Mouse (Mus musculus): ENCODE measurements around the gene Adgra3.

Gene Adgra3

DNA sequence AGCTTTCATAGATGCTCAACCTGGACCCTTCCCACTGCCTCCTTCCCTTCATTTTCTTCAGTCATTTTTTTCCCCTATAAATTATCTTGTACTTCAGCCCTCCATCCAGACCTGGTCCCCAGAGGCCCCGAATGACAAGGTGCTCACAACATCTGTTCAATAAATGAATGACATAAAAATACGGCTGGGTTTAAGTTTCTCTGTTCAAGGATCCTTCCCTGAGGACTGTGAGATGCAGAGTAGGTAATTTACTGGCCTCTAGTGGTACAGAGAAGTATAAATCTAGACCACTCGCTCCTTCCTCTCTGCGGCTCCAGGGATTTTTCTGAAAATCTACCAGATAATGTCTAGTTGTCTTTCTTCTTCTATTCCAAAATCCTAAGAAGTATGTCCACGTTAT lies 26.5 kb downstream of the Adgra3 start:
- no peak for DNase-seq (ENCODE audit: low read depth, low spot score)

DNA sequence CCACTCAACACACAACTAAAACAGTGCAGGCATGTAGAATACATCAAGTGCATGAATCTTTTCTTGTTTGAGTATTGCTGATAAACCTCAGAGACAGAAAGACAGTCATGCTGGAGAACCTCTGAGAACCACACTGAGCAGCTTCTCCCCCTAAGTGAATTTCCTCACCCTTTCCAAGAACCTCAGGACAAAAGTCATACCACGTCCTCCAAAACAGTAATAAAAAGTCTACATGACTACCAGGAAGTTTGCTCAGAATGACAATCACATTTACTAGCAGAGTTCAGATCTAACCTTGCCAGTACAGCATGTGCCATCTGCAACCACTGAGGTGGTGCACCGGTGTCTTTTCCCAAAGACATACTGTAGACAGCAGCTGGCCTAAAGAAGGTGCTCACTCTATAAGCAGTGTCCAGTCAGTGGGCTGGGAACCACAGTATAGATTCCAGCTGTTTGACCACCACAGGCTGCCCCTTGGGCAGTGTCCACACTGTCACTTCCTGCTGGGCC lies 27.0 kb downstream of the Adgra3 start:
- DNase-seq (ENCODE audit: low read depth, low spot score), result no peak

- DNase-seq (ENCODE audit: low read depth, low spot score), result no peak
Measured at GRCm38 (mm10) chr5:50031288-50031687, 27.5 kb downstream of the Adgra3 start.

DNA sequence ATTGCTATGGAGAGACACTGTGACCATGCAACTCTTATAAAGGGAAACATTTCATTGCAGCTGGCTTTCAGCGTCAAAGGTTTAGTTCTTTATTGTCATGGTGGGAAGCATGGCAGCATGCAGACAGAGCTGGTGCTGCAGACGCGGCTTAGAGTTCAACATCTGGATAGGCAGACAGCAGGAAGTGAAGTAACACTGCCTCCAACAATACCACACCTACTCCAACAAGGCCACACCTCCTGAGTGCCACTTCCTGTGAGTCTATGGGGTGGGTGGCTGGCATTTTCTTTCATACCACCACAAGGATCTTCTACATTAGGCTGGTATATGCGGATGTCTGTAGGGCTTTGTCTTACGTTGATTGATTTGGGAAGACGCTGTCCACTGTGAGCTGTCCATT lies 29.1 kb downstream of the Adgra3 start:
- no peak for DNase-seq (ENCODE audit: low read depth, low spot score)

- DNase-seq (ENCODE audit: low read depth, low spot score), result no peak
Measured at GRCm38 (mm10) chr5:50027561-50027960, 31.2 kb downstream of the Adgra3 start.

DNA sequence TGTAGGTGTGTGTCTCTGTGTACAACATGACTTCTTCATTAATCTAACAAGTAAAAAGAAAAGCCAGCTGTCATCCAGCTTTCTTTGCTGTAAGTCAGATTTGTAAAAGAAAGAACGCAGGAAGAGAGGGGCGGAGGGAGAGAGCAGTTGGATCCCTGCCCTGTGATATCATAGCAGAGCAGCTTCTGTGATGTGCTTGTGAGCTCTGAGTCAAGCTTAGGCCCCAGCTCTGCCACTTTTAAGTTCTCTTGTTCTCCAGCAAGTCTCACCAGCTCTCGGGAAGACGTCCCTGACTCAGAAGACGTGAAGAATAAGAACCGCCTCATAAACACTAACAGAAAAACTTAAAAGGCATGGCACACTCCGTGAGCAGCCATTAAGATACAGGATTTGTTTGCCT lies 31.8 kb downstream of the Adgra3 start:
- DNase-seq (ENCODE audit: low read depth, low spot score), result peak; percentile 28

DNA sequence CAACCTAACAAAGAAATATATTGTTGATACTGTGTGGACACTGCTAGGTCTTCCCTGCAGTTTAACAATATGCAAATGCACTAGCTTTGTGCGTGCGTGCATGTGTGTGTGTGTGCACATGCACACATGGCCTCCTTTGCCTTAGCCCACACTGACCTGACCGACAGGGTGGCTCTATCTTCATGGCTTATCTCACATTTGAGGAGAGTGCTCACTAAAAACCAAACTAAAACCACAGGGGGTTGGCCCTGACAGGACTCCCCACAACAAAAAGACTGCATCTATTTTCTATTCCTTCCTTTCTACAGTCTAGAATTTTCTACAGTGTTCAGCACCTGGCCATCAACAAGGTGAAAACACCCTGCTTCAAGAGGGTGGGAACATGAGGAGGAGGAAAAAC lies 32.7 kb downstream of the Adgra3 start:
- DNase-seq (ENCODE audit: low read depth, low spot score), result no peak

GRCm38 (mm10) chr5:50024097-50024496 lies 34.7 kb downstream of the Adgra3 start:
- no peak for DNase-seq (ENCODE audit: low read depth, low spot score)

DNA sequence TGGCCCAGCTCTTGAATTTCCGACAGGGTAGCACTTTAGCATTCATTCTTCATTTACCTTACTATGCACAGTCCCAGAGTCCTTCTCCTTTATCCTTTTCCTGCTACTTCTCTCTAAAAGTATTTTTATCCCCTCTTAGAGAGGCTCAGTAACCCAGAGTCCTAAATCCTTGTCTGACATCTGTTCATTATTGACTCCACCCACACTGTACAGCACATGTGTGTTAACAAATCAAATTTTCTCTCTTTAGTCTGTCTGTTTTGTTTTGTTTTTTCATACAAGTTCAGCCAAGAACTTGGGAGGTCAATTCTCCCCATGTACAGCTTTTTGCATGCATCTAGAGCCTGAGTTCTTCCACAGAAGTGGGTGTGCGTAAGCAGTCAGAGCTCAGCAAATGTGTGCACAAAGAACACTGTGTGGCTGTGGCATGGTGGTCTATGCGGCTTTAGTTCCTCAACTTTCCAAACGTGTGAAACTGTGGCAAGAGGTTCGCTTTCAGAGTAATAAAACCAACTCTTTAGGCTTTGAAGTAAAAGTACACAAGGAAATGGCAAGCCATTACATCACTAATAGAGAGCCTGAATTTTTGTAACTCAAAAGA lies 42.7 kb downstream of the Adgra3 start:
- DNase-seq (ENCODE audit: low read depth, low spot score), result no peak

DNA sequence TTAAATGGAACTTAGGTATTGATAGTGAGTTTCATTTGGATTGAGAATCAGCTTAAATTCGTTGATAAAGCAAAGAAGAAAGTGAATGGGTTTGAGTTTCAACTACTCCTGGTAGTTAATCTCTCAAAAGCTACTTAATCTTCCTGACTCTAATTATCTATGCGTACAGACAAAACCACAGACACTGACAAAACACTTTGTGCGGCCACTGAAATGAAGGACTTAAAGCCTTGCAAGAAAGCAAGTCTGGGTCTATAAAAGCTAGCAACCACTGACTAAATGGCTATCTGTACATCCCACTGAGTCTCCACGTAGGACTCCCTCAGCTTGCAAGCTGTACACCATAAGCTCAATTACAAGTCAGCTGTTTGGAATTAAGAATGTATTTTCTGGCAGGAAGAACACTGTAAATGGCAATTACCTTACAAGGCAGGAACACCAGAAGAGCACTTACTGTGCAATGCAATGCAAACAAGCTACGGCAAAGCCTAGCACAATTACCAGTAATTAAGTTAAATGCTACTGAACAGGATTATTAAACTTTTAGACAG lies 43.6 kb downstream of the Adgra3 start:
- DNase-seq (ENCODE audit: low read depth, low spot score), result no peak

- no peak for DNase-seq (ENCODE audit: low read depth, low spot score)
Measured at GRCm38 (mm10) chr5:50014658-50015057, 44.1 kb downstream of the Adgra3 start.

DNA sequence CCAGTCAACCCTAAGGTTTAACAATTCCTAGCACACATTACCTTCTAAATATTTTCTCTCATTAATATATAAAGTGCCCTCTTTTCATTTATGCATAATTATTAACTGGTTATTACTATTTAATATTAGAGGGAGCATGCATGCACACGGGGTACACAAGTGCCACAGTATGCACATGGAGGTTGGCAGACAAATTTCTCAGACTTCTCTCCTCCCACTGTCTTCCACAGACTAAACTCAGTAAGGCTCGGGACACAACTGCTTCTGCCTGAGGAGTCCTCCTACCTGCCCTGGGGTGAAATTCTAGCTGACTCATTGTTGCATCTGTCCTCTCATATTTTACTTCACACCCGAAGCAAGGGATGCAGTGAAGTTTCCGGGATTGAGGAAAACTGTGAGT lies 44.8 kb downstream of the Adgra3 start:
- no peak for DNase-seq (ENCODE audit: low read depth, low spot score)

DNA sequence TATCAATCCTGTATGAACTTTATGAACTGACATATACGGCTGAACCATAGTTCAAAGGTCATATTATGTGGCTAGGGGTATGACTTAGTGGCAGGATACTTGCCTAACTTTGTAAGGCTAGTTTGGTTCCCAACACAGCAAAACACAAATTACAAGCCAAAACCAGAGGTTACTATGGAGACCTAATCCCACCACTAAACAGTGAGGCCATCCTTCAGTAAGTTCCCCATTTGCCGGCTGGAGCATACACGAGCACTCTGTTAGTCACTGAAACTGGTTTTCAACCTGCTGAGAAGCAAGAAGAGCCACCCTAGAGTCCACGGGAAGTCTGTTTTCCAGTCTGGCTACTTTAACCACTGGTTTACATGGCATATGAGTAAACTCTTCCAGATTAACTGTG lies 50.0 kb downstream of the Adgra3 start:
- DNase-seq (ENCODE audit: low read depth, low spot score), result no peak

GRCm38 (mm10) chr5:50006915-50007658 lies 51.7 kb downstream of the Adgra3 start:
- no peak for DNase-seq (ENCODE audit: low read depth, low spot score)

DNA sequence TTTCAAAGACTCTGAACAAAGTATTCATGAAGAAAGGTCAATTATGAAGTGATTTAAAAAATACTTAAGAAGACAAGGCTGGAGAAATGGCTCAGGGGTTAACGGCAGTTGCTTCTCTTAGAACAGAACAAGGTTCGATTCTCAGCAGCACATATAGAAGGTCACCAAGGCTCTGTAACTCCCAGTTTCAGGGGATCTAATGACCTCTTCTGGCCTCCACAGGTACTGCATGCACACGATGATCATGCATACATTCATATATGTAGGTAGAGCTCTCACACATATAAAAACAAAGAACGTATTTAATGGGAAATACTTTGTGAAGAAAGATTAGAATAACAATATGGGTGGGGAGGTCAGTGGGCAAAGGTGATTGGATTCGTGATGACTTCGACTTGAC lies 56.5 kb downstream of the Adgra3 start:
- DNase-seq (ENCODE audit: low read depth, low spot score), result no peak

- no peak for DNase-seq (ENCODE audit: low read depth, low spot score)
Measured at GRCm38 (mm10) chr5:49999764-50000163, 59.0 kb downstream of the Adgra3 start.

GRCm38 (mm10) chr5:49997019-49997418 lies 61.8 kb downstream of the Adgra3 start:
- DNase-seq (ENCODE audit: low read depth, low spot score), result no peak

DNA sequence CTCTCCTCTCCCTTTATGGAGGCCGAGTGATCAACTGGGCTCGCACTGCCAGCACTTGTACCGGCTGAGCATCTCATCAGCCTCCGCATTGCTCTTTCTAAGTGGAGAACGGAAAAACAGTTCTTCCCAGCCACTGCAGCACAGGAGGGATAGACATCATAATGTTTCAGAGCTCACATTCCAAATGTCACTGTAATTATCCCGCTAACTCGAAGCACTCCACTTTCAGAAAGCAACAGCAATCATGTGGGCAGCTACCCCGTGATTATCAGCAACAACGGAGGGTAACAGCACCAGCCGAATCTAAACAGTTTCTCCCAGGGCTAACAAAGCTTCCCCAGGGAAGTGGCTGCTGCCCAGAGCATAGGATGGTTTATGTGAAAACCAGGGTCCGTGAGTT lies 62.3 kb downstream of the Adgra3 start:
- DNase-seq (ENCODE audit: low read depth, low spot score), result no peak

DNA sequence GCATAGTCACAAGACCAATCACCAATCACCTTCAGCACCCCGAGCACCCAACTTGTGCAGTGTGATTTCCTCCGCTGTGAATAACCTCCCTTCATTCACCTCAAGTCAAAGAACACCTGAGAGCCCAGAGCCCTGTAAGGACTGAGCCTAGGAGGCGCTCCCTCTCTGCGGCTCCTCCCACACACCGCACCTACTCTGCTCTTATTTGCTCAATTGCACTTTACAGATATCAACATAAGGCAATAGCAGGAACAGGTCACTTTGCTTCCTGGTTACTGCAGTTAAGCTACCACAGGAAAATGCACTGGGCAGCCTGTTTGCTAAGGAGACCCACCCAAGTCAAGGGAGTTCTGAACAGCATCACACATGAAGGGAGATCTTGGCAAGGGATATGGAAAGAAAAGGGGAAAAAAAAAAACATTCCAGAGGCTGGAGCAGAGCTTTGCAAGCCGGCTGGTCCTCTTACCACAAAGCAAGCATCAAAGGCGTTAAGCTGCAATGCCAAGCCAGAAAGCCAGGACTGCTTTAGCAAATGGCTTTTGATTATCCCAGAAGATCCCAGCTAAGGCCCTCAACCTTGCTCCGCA lies 68.0 kb downstream of the Adgra3 start:
- peak; percentile 14 for DNase-seq (ENCODE audit: low read depth, low spot score)

- no peak for DNase-seq (ENCODE audit: low read depth, low spot score)
Measured at GRCm38 (mm10) chr5:49988015-49988798, 70.6 kb downstream of the Adgra3 start.

DNA sequence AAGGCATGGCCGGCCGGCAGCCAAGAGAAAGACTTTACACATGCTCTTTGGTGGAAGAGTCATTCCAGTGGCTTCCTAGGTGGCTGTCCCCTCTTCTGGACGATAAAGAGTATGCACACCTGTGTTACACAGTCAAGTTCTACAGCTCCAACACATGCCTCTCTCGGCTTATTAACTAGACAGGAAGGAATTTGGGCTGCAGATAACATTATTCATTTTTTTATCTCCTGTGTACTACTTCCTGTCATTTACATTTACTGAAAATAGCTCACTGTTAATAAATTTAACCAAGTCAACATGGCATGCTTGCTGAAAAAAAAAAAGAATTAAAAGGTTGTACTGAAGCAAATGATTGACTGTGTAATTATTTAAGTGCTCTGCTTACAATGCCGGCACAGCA lies 78.1 kb downstream of the Adgra3 start:
- no peak for DNase-seq (ENCODE audit: low read depth, low spot score)

DNA sequence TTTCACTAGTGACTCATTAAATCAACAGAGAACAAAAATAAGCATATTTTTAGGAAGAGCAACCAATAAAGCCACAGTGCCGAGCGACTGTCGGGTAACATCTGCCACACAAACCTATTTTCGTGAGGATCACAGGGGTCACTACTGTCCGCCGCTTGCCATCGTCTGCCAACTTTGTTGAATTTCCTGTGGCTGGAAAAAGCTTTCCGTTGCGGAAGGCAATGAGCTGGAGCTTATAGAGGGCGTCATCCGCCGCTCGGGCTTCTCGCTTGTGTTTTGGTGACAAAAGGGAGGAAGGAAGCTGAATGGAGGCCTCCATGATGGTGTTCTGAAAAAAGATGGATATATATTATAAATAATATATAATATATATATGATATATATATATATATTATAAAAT lies 79.6 kb downstream of the Adgra3 start:
- no peak for DNase-seq (ENCODE audit: low read depth, low spot score)
